Mouse (Mus musculus): Measurements from ENCODE around the gene Agap1.

Gene Agap1

DNA sequence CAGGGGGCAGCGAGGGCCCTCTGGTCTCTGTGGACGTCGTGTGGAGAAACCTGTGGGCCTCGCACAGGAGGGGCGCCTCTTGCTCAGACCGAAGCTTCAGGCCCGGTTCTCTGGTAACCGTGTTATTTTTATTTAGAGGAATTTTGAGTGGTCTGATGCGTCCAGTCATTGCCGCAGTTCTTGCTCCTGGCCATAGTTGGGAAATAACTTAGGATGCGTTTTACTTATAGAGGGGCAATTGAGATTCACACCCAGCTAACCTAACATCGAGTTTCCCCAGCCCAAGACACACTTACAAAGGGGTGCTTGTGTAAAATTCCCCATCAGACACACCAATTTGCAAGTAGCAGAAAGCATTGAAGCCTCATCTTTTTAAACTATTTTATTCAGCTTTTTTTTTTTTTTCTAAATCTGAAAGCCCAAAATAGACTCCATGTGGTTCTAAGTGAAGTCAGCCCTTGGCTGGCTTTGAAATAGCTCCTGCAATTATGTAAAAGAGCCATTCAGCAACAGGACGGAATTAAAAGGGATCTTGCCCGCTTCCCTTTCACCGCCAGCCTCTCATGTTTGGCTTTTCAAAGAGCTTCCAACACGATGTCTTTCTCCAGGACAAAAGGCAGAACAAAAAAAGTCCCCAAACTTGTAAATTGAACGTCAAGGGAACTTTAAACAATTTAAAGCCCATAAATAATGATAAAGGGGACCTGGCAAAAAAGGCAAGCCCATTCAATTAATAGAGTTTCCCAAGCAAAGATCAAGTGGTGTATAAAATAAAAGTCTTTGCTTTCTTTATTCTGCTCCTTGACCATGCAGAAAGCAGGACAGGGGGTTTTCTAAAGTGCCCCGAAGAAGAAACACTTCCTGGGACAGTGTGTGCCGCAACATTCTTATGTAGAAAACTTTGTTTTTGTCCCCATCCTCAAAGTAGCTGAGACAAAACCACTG, 480.0 kb downstream of the Agap1 start:
- no peak for DNase-seq (ENCODE audit: low spot score)

GRCm38 (mm10) chr1:89935493-89936348, 481.1 kb downstream of the Agap1 start:
- DNase-seq (ENCODE audit: low spot score): no peak

DNA sequence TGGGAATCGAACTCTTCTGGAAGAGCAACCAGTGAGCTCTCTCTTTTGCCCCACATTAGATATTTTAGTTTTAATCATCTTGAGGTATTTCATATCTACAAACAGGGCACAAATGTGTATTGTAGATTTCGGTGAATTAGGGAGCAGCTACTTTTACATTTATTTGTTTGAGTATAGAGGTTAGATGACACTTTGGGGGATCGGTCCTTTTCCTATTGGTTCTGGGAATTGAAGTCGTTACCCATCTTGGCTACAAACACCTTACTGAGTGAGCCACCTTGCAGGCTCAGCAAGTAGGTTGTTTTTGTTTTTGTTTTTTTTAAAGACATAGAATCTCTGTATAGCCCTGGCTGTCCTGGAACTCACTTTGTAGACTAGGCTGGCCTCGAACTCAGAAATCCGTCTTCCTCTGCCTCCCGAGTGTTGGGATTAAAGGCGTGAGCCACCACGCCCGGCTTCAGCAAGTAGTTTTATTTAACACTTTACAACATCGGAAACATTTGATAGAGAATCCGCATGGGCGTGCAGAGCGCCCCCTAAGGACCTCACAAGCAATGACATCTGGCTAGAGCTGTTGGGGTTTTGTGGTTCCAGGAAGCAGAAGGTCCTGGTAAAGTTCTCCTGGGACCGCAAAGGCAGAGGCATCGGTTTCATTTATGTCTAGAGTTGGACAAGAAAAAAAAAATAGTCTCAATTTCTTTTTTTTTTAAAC, 484.4 kb downstream of the Agap1 start:
- DNase-seq (ENCODE audit: low spot score): no peak

- no peak for DNase-seq (ENCODE audit: low spot score)
These were observed 485.0 kb downstream of the Agap1 start for GRCm38 (mm10) chr1:89939596-89939960.

- peak; percentile 95 for DNase-seq (ENCODE audit: low spot score)
These were observed 485.5 kb downstream of the Agap1 start for GRCm38 (mm10) chr1:89939981-89940726.

- no peak for DNase-seq (ENCODE audit: low spot score)
These were observed 486.4 kb downstream of the Agap1 start for GRCm38 (mm10) chr1:89940961-89941524.

GRCm38 (mm10) chr1:89941701-89942381, 487.2 kb downstream of the Agap1 start:
- DNase-seq (ENCODE audit: low spot score): no peak

DNA sequence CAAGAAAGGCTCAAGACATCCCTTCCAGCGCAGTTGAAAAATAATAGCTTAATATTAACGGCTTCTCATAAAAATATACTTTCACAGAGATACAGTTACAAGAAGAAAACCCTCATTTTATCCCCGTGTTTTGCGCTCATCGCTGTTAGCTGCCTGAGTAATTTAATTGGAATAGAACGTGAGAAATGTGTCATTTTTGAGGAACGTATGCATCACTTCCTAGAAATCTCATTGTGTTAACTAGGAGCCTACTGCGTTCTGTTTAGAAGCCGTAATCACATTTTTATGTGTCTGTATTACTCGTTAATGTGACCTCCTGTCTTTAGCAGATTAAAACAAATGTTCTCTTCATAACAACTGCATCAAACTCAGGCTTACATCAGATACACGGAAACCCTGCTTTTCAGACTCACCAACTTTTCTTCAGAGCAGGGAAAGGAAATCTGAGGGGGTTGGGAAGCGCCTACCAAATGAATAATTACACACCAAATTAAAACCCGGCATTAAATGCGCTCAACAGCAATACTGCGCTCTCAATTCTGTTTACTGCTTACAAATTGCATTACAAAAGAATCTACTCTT, 487.9 kb downstream of the Agap1 start:
- DNase-seq (ENCODE audit: low spot score): no peak

- DNase-seq (ENCODE audit: low spot score): peak; percentile 89
These were observed 488.6 kb downstream of the Agap1 start for GRCm38 (mm10) chr1:89943202-89943601.

Data from testis, postnatal 10 days (tissue).